Mouse (Mus musculus) forebrain, embryonic 14.5 days (tissue): ENCODE data around the gene Cmtm1. TPM values are rescaled to one million over a fixed set of nuclear protein-coding genes. Genes with fewer than 3 reads are reported as not detected.
"Not testable (repeated sequence)": the region's sequence is repeated elsewhere in the genome, so short reads cannot be mapped to it uniquely, and the experiment has no call there.

Experiments
- ATAC-seq: fragments of 200-750 bp; cut with Nextera tagmentation; 2 replicates; pipeline ENCODE4 v1.8.0; 2017; ENCODE audit warnings: mild to moderate bottlenecking, moderate library complexity
- DNase-seq: peaks from one replicate; pipeline ENCODE4 v3.0.0-alpha.2; 2015; ENCODE audit warnings: low spot score
- H3K27ac ChIP-seq: fragments of 300-500 bp; sonication (generic); 2 replicates; pipeline ENCODE4 v1.5.1; 2014; ENCODE audit warnings: low read depth, mild to moderate bottlenecking, control low read depth, low read length, moderate library complexity
- H3K27me3 ChIP-seq: fragments of 300-500 bp; sonication (generic); replicated peaks from 2 replicates; pipeline ENCODE4 v1.6.1; 2014; ENCODE audit warnings: low read length, control low read depth, mixed read lengths; ENCODE audit not compliant: control insufficient read depth, insufficient read depth
- H3K36me3 ChIP-seq: fragments of 300-500 bp; sonication (generic); 2 replicates; pipeline ENCODE4 v1.6.1; 2014; ENCODE audit warnings: low read length, control low read depth; ENCODE audit not compliant: control insufficient read depth, insufficient read depth
- H3K4me1 ChIP-seq: fragments of 300-500 bp; sonication (generic); 2 replicates; pipeline ENCODE4 v1.6.1; 2014; ENCODE audit warnings: antibody characterized with exemption, low read length, control low read depth; ENCODE audit not compliant: control insufficient read depth, insufficient read depth
- H3K4me2 ChIP-seq: fragments of 300-500 bp; sonication (generic); 2 replicates; pipeline ENCODE4 v1.6.1; 2014; ENCODE audit warnings: mild to moderate bottlenecking, control low read depth, low read length
- H3K4me3 ChIP-seq: fragments of 300-500 bp; sonication (generic); 2 replicates; pipeline ENCODE4 v1.5.1; 2014; ENCODE audit warnings: low read depth, low read length, control low read depth
- H3K9ac ChIP-seq: fragments of 300-500 bp; sonication (generic); 2 replicates; pipeline ENCODE4 v1.6.1; 2014; ENCODE audit warnings: mild to moderate bottlenecking, low read length, control low read depth, moderate library complexity
- H3K9me3 ChIP-seq: fragments of 300-500 bp; sonication (generic); replicated peaks from 2 replicates; pipeline ENCODE4 v1.6.1; 2016; ENCODE audit warnings: low read length, control low read depth, mixed read lengths; ENCODE audit not compliant: control insufficient read depth
- WGBS: fragments of 180-500 bp; shearing (Covaris S2); extraction: QIAGEN DNeasy Blood & Tissue Kit; methylation state at CpG from one replicate; pipeline ENCODE4 v1.1.7; 2014; 5-methylcytosine and 5-hydroxymethylcytosine counted together
- polyA plus RNA-seq: library from polyadenylated mRNA; unstranded; fragments of >200 nt; fragmentation: Nextera tagmentation; extraction: Ambion mirVana; gene quantifications from 2 replicates; pipeline ENCODE4 v1.2.1, GENCODE M21; 2014

Gene Cmtm1
- polyA plus RNA-seq, 1 experiment from 2014 or later, result not detected

DNA sequence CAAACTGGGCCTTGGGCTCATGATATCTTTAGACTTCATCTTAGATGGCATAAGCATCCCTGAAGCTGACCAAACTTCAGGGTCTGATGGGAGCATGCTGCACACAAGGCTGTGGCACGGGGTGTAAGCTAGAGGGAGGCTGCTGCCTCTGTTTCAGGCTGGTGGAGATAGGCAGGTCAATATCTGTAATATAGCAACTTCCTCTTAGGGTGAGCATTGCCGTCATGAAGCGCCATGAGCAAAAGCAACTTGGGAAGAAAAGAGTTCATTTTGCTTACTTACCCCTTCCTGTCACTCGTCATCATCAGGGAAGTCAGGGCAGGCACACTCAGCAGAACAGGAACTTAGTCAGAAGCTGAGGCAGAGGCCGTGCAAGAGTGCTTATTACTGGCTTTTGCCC, 23.8 kb upstream of the Cmtm1 start:
- Histone ChIP-seq H3K27ac (no peak overlapping the region), H3K9ac (no peak overlapping the region), H3K4me2 (no peak overlapping the region), H3K27me3 (no peaks in the 10 kb centered on the region), H3K4me1 (no peaks in the 10 kb centered on the region), H3K4me3 (no peak overlapping the region), H3K9me3 (no peaks in the 10 kb centered on the region), H3K36me3 (no peaks in the 10 kb centered on the region)
- ATAC-seq, result no peak
- no peak for DNase-seq
- WGBS, result 80% methylated on average over 5 of the region's 5 CpGs

DNA sequence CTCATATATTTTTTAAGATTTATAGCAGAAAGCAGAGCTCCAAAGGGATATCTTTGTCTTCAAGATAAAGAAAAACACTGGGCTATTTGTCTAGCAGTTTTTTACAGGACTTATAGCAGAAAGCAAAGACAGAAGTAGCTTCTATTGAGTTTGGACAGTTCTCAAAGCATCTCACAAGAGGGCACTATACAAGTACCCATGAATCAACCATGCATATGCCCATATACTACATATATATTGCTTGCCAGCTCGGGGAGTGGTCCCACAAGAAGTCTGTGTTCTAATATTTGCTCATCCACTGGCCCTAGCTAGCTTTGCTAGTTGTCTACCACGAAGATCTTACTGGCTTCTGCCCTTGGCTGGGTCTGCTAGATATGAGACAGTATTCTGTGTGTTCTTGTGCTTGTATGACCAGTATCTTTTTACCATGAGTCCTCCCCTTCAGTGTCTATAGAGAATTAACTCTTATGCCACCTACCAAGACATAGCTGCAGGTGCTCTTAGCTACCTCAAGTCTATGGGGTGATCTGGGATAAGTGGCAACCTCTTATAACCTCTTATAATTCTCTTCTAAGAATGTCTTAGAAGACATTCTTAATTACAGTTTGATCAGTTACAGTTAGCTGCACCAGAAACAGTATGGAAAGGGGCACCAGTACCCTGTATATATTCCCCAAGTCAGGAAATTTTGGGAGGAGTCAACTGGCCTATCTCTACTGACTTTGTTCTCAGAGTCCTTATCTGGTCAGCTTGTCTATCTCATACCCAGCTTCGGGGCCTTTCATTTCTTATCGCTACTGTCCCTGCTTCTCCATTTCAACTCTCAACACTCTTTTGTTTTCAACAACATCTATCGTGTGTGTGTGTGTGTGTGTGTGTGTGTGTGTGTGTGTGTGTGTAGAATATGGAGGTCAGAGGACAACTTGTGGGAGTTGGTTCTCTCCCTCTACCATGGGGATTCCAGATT, 23.0 kb upstream of the Cmtm1 start:
- Histone ChIP-seq H3K27me3 (no peaks in the 10 kb centered on the region), H3K4me1 (no peaks in the 10 kb centered on the region), H3K4me3 (no peak overlapping the region), H3K36me3 (no peaks in the 10 kb centered on the region), H3K27ac (no peak overlapping the region), H3K9ac (no peak overlapping the region), H3K4me2 (no peak overlapping the region), H3K9me3 (no peaks in the 10 kb centered on the region)
- 80% methylated on average over 5 of the region's 5 CpGs for WGBS
- ATAC-seq, result no peak
- no peak for DNase-seq

DNA sequence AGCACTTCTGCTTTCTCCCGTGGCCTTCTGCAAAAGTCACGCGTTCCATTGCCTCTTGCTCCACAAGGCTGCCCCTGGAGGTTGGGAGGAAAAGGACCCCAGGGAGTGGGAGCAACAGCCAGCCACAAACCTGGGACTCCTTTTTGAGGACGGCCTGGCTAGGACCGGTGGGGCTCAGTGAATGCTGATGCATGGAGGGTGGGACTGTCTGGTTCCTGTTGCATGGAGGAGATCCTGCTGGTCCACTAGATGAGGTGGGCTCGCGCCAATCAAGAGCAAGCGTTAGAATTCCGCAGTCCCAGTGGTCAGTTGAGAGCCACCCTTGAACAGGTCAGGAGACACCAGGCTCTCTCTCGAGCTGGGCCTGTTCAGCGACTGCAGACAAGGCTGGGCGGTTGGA, 12.0 kb upstream of the Cmtm1 start, which contains the start of gene Cmtm2b:
Gene Cmtm2b, plus strand, starts transcription at position 301 of the 400 bp plus-strand sequence.
- H3K9ac ChIP-seq, ATAC-seq, H3K4me1 ChIP-seq, DNase-seq, H3K27ac ChIP-seq, H3K27me3 ChIP-seq, H3K36me3 ChIP-seq, H3K9me3 ChIP-seq, H3K4me2 ChIP-seq, H3K4me3 ChIP-seq: not testable (repeated sequence)
- WGBS, result 91% methylated on average over 9 of the region's 12 CpGs

DNA sequence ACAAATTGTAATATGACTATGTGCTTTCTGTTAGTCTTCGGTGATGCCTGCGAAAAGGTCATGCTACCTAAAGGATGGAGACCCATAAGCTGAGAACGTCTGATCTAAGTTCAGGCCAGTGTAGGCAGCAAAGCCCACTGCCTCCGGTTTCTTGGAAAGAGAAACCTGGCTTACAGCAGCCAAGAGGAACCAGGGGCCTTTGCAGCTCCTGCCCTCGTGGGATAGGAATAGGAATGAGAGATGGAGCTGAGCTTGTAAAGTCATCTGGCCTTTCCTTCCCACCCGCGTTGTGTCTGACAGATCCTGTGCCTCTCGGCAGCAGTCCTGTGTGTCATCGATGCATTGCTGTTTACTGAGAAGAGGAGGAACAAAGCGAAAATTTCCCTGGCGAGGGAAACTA, 11.3 kb upstream of the Cmtm1 start, which contains the start of gene Gm11020:
Gene Gm11020, plus strand, starts transcription at position 301 of the 400 bp plus-strand sequence.
- H3K4me1 ChIP-seq, H3K4me2 ChIP-seq, ATAC-seq, H3K36me3 ChIP-seq, H3K27me3 ChIP-seq, H3K9ac ChIP-seq, H3K27ac ChIP-seq, DNase-seq, H3K4me3 ChIP-seq, H3K9me3 ChIP-seq: not testable (repeated sequence)
- WGBS, result 88% methylated on average over 8 of the region's 11 CpGs

DNA sequence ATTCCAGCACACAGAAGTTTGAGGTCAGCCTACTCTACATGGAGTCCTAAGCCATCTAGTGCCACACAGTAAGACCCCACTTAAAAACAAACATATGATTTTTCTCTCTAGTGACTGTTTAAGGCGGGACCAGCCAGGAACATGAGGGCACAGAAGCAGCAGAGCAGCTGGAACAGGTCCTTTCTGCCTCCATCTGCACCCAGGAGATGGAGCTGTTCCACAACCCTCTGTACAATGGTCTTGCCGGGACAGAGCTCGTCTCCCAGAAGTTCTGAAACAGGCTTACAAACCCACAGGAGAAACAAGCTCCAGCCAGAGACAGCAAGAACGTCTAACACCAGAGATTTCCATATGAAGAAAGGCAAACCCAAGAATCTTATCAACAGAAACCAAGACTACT, 3.4 kb upstream of the Cmtm1 start:
- WGBS, result 84% methylated on average over 4 of the region's 4 CpGs
- Histone ChIP-seq H3K4me2 (no peak overlapping the region), H3K27ac (no peak overlapping the region), H3K4me3 (no peak overlapping the region), H3K36me3 (no peaks in the 10 kb centered on the region), H3K27me3 (no peaks in the 10 kb centered on the region), H3K4me1 (no peaks in the 10 kb centered on the region), H3K9ac (no peak overlapping the region), H3K9me3 (no peaks in the 10 kb centered on the region)
- no peak for DNase-seq
- no peak for ATAC-seq

DNA sequence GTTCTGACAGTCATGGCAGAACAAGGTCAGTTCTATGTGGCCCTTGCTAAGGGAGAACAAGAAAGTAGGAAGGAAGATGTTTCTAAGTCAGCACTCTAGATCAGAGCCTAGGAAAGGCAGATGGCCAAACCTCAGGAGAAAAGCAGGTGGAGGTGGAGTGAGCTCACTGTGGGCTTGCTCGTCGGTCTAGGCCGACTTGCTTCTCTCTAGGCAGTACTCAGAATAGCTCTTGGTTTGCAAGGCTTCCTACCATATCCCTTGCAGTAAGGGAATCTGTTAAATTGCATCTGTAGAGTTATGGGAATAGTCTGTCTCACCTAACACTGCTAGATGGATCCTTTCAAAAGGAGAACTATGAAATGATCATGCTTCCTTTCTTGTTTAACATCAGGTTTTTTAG, 2.1 kb upstream of the Cmtm1 start:
- H3K4me3 ChIP-seq, H3K4me2 ChIP-seq, H3K4me1 ChIP-seq, H3K9ac ChIP-seq, H3K36me3 ChIP-seq, H3K9me3 ChIP-seq, DNase-seq, H3K27ac ChIP-seq, H3K27me3 ChIP-seq, ATAC-seq: not testable (repeated sequence)
- WGBS, result 88% methylated on average over 3 of the region's 3 CpGs

DNA sequence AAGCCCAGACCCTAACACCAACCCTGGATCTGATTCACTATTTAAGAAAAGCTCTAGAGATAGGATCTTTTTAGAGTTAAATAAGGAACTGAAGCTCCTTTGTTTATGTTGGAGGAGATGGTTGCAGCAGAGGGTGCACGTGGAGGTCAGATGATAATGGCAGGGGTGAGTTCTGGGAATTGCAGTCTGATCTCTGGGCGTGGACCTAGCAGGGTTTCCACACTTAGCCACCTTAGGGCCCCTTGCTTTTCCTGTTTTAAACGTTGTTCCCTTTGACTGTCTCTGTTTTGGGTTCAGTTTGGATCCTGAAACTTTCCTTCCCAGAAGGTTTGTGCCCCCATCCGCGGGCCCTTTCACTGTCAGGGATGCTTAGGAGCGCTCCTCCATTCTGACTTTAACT, 1.6 kb downstream of the Cmtm1 start:
- H3K9ac ChIP-seq, H3K27me3 ChIP-seq, H3K27ac ChIP-seq, H3K4me3 ChIP-seq, H3K4me2 ChIP-seq, DNase-seq, H3K36me3 ChIP-seq, H3K9me3 ChIP-seq, H3K4me1 ChIP-seq, ATAC-seq: not testable (repeated sequence)
- WGBS, result 73% methylated on average over 6 of the region's 6 CpGs

DNA sequence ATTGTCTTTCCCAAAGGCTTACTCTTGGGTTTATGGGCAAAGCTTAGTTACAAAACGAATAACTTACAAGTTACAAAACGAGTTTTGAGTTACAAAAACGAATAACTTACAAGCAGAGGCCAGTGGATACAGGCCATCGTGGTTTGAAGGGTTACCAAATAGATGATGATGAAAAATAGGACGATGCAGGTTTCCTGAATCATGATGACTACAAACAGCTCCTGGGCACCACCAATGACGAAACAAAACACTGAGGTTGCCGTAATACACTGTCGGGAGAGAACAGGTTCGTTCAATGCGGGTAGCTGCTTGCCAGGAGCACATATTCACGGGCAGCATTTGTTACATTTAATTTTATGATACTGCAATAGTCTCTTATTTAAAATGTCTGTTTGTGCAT, 5.0 kb downstream of the Cmtm1 start:
- Histone ChIP-seq H3K4me3 (no peak overlapping the region), H3K9me3 (no peaks in the 10 kb centered on the region), H3K27me3 (no peaks in the 10 kb centered on the region), H3K9ac (no peak overlapping the region), H3K4me1 (peaks cover 6% of the 10 kb centered on the region; the same call in 1 of the 2 replicates), H3K27ac (no peak overlapping the region), H3K4me2 (no peak overlapping the region), H3K36me3 (no peaks in the 10 kb centered on the region)
- WGBS, result 90% methylated on average over 11 of the region's 11 CpGs
- ATAC-seq (no peak), DNase-seq (no peak)

DNA sequence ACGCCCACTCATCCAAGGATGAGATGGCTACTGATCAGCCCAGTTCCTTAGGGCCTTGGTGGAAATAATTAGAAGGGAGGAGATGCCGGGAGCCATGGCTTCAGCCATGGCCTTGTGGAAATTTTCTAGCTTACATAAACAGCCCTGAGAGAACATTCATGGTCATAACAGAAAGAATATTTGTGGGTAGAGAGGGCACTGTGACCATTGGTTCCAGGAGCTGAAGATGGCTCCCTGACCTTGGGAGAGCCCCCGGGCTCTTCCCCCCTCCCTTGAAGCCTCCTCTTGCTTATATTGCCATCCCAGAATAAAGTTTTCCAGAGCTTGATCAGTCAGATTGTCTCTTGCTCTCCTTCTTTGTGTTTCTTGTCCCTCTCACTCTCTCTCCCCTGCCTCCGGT, 7.4 kb downstream of the Cmtm1 start:
- not testable (repeated sequence) for H3K27ac ChIP-seq, H3K4me3 ChIP-seq, H3K9me3 ChIP-seq, H3K27me3 ChIP-seq, DNase-seq, H3K9ac ChIP-seq, H3K4me2 ChIP-seq, ATAC-seq, H3K4me1 ChIP-seq, H3K36me3 ChIP-seq
- WGBS, result 95% methylated on average over 4 of the region's 4 CpGs
